Mouse (Mus musculus) left cerebral cortex, adult 8-10 months (tissue): ENCODE data around the gene Morn3. TPM values are rescaled to one million over a fixed set of nuclear protein-coding genes. Genes with fewer than 3 reads are reported as not detected.

ENCODE experiments used
- DNase-seq, 2 experiments: peaks; one replicate each; pipeline ENCODE4 v3.0.0; 2022; ENCODE audit warnings: low spot score in 2 of 2
- total RNA-seq, 4 experiments: library from RNA; stranded (reverse); gene quantifications; 2 replicates each; pipeline ENCODE4 v1.2.4; 2022

Morn3 gene
- total RNA-seq, 4 experiments from 2014 or later = not detected

DNA sequence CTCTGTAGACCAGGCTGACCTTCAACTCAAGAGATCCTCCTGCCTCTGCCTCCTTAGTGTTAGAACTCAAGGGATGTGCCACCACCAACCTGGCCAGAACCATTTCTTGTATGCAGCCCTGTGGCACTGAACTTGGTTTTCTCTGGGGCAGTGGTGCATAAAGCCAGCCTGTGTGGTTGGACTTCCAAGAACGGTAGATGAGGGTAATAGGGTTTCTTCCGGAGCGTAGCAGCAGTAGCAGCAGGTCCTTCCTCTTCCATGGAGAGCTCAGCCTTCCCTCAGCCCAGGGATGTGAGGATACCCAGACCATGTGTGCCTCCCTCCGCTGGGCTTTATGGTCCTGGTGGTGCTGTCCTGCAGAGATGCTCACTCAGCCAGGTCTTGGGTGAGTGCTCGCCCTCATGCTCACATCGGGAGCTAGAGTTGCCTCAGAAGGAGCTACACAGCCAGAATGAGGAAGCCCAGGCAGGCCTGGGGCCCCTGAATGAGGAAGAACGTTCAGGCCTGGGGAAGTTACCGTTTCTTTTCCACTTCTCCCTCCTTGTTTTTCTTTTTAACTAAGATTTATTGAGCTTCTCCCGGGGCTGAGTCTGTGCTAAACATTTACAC is 21.7 kb downstream of the Morn3 start:
- DNase-seq = no peak

DNA sequence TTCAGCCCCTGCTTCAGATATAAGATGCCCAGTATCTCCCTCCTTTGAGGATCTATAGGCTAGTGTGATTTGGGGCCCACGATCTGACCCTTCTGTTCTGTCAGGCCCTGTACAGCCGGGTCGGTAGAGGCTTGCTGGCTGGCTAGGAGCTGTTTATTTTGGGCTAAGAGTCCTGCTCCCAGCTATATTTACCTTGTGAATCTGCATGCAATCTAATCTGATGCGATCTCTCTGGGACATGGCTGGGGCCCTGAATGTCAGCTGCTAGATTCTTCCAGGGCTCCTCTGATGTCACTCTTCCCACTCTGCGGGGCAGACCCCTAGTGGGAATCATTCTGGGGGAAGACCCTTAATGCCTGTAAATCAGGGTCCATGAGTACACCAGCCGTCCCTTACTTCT is 22.5 kb downstream of the Morn3 start:
- no peak for DNase-seq

GRCm38 (mm10) chr5:123023049-123023448 is 23.8 kb downstream of the Morn3 start:
- no peak for DNase-seq

DNA sequence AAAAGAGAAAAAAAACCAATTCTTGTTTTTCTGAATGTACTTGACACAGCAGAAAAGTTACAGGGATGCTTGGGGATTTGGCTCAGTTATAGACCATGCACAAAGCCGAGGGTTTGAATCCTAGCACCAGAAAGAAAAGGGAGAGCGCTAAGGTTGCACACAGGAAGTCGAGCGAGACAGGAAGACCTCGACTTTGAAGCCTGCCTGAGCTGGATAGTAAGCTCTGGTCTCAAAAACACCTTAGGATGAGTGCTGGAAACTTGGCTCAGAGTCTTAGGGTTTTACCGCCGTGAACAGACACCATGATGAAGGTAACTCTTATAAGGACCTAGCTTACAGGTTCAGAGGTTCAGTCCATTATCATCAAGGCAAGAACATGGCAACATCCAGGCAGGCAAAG is 25.4 kb downstream of the Morn3 start:
- no peak for DNase-seq

- DNase-seq = no peak
These were observed 26.4 kb downstream of the Morn3 start for GRCm38 (mm10) chr5:123020426-123020825.

GRCm38 (mm10) chr5:123019336-123020016 is 27.3 kb downstream of the Morn3 start:
- DNase-seq = no peak

DNA sequence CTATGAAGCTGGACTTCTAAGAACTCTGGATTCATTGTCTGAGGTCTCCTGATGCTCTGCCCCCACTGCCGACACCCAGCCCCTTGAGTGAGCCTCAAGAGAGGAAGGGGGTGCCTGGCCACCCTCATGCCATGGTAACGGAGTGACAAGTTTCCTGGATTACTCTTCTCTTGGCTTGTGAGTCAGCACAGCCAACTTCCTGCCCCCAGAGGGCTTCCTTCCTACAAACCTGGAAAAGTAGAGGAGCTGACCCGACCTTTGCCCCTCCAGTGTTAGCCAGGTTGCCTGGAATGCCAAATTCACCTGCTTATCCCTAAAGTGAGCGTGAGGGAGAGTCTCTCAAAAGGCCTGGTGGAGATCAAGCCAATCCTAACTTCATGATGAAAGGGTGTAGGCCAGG is 29.3 kb downstream of the Morn3 start:
- no peak for DNase-seq

DNA sequence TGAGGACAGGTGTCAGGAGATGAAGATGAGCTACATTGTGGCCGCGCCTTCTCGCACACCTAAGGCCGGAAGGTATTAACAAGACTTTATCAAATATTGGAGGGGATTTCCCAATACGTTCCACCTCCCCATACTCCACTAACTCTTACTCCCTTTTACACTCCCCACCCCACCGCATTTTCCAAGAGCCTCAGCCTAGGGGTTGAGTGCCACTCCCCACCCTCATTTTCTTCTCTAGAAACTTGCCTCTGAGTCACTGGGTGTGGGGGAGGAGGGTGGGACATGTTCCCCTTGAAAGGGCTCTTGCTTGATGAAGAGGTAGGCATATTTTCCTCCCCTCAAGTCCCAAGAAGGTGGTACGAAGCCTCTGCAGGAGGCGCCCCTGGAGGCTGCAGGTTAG is 30.9 kb downstream of the Morn3 start:
- no peak for DNase-seq

DNA sequence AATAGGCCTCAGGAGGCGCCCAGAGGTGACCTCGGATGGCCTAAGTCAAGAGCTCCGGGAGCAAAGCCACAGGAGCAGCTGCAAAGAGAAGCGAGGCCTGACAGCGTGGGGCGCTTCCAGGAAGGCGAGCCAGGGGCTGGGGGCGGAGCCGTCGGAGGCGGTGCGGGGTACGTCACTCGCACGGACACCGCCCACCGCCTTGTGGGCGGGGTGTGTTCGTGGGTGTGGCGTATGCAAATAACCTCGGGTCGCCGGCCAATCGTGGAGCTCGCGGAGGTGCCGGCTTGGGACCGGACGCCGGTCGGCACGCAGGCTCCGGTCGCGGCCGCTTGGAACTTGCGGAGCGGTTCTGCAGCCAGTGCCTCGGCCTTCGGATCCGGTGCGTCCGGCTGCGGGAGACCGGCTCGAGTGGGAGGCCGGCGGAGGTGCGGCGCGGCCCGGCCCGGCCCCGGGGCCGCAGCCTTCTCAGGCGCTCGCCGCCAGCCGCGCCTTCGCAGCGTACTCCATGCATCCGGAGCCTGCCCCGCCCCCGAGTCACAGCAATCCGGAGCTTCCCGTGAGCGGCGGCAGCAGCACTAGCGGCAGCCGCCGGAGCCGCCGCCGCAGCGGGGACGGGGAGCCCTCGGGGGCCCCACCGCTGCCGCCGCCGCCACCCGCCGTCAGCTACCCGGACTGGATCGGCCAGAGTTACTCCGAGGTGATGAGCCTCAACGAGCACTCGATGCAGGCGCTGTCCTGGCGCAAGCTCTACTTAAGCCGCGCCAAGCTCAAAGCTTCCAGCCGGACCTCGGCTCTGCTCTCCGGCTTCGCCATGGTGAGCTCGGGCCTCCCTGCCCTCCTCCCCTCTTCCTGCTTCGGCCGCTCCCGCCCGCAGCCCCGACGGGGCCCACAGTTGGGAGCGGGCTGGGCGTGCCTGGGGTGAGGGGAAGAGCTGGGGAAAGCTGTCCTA is 31.8 kb downstream of the Morn3 start, which contains the start of gene Orai1:
Orai1 (plus strand) TSS at position 322 of the 949 bp plus-strand sequence.
- DNase-seq = peak; percentile 89 to 96

DNA sequence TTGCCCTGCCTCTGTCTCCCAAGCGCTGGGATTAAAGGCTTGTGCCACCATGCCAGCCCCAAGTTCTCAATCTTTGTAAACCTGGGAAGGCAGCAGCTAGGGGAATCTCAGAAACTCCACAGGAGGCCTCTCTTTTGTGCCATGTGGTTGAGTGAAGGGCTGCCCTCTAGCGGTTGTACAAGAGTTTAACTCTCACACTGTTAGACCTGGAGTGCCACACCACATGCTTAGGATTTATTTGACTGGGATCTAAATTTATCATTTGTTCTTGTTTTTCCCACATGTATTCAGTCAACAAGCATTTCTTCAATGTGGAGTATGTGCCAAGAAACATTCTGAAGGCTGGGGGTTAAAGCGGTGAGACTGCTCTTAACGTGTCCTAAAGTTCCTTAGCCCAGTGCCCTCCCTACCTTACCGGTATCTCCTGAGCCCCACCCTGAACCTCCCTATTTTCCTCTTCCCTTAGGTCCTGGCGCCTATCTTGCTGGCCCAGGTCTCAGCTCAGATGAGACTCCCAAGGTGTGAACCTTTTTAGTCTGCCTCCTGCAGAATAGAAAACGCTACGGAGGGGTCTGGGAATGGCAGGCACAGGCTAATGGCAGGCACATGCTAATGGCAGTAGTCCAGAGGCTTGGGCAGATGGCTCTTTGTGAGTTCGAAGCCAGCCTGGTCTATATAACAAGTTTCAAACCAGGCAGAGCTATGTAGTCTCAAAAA is 33.1 kb downstream of the Morn3 start:
- peak in 1 of 2 experiments; percentile 9 for DNase-seq

DNA sequence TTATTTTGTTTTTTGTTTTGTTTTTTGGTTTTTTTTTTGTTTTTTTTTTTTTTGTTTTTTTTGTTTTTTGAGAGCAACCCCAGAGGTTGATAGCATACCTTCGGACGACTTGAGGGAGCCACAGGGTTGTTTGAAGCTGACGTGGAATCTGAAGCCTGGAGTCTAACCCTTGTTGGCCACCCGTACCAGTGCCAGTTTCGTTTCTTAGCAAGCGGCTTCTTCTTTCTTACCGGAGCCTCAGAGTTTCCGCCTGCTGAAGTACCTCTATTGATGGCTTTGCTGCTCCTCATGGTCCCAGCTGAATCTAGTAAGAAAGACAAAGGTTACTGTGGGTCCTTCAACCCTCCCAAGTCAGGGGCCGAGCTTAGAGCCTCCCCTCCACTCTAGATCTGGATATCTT is 35.1 kb downstream of the Morn3 start:
- DNase-seq = no peak

DNA sequence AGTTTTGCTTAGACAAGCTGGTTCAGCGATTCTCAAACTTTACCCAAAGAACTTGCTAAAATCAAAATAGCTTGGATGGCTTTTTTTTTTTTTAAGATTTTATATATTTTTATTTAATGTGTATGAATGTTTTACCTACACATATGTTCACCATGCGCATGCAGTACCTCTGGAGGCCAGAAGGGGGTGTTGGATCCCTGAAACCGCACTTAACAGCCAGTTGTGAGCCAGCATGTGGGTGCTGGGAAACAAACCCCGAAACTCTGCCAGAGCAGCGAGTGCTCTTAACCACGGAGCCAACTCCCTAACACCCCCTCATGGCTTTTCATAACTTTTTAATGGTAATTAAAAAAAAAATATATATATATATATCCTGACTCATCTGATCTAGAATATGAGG is 36.0 kb downstream of the Morn3 start:
- DNase-seq = no peak

GRCm38 (mm10) chr5:123009873-123010272 is 36.9 kb downstream of the Morn3 start:
- DNase-seq = no peak

- no peak for DNase-seq
These were observed 37.8 kb downstream of the Morn3 start for GRCm38 (mm10) chr5:123008877-123009493.

DNA sequence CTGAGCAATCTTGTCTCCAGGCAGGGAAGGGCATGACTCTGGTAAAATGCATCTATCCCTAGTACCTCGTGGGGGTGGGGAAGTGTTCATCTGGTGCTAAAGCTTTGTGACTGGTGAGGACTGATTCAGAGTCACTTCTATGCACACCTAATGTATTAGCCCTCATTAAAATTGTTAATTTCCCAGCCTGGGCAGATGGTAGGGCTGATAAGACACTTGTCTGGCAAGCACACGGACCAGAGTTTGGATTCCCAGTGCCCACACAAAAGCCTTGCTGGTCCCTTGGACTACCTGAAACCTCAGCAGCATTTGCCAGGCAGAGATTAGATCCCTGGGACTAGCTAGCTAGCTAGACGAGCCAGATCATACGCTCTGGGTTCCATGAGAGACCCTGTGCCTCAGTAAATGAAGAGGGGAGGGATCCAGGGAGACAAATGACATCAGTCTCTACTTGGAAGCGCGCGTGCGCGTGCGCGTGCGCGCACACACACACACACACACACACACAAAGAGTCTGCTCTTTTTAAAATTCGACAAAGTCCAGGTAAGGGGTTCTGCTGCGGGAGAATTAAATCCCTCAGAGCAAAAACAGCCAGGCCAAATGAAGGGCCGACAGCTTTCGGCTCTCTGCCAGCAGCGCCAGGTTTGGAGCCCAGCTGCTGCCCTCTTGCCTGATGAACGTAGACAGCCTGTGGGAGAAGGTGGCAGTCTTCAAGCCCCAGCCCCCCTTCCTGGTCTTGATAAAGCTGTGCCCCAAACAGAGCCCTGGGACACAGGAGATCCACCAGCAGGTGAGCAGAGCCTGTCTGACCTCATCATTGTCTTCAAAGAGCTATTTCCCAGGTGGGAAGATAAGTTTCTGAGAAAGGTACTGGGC is 40.9 kb downstream of the Morn3 start:
- no peak for DNase-seq

DNA sequence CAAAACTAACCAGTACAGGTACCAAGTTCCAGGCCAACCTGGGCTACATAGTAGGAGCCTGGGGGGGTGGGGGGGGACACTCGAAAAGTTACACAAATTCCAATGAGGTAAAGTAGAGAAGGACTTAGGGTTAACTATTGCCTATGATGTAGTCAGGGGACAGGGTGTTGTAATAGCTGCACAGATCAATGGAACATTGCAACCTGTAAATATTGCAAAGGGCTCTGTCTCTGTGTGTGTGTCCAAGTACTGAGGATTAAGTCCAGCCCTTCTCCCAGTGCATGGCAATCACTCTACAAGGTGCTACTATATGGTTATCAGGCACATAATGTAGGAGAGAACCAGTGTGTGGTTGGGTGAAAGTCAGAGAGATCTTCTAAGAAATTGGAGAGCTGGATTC is 45.9 kb downstream of the Morn3 start:
- DNase-seq = no peak

- DNase-seq = peak in 1 of 2 experiments; percentile 54
These were observed 49.3 kb downstream of the Morn3 start for GRCm38 (mm10) chr5:122997205-122998204.

DNA sequence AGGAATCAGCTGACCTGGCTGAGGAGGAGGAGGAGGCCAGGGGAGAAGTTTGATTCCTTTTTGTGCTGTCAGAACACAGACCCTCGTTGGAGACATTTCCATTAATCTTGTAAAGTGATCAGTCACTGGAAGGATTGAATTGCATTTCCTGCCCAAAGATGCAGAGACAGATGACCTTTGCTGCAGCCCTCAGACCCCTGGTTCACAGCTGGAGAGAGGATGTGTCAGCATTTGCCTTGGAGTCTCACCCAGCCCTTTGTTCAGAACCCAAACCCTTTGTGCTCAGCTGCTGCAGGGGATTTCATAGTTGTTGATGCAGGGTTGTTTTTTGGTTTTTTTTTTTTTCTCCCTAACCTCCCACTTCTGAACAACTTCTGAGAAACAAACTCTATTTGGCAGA is 51.9 kb downstream of the Morn3 start:
- DNase-seq = no peak
